Mouse (Mus musculus): ENCODE data around the gene Trim63.
A peak's percentile ranks its signal among the peaks of the same experiment; 100 is the strongest.

DNA sequence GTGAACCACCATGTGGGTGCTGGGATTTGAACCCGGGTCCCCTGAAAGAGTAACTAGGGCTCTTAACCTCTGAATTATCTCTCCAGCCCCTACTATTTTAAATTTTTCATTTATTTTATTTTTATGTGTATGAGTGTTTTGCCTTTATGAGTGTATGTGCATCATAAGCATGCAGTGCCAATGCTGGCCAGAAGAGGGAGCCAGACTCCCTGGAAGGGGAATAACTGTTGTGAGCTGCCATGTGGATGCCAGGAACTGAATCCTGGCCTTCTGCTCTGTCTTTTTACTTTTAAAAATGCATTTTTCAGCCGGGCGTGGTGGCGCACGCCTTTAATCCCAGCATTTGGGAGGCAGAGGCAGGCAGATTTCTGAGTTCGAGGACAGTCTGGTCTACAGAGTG lies 2.0 kb upstream of the Trim63 start:
- TF ChIP-seq POLR2A (IDR thresholded peaks at IDR 0.05; ENCODE audit: low read depth, low read length) (no peak), CTCF (IDR thresholded peaks at IDR 0.05; ENCODE audit: extremely low read depth, insufficient read length, insufficient replicate concordance, low read depth, low read length) (peak; percentile 49; the same call in 1 of the 2 replicates)

All from small intestine, adult 2 months (tissue).